Mouse (Mus musculus) spleen, adult 2 months (tissue): ENCODE measurements around the gene Kif1b.

ENCODE experiments used
- CTCF ChIP-seq: fragments of 200-500 bp; IDR thresholded peaks from 2 replicates; pipeline ENCODE4 v1.5.1; 2011; ENCODE audit warnings: mild to moderate bottlenecking, inconsistent platforms; ENCODE audit not compliant: insufficient read depth, insufficient read length, insufficient replicate concordance; ENCODE audit errors: extremely low read depth
- POLR2A ChIP-seq: fragments of 200-500 bp; IDR thresholded peaks from 2 replicates; pipeline ENCODE4 v1.6.1; 2011; ENCODE audit warnings: low read depth, low read length, inconsistent platforms

- no peak for TF ChIP-seq POLR2A
- TF ChIP-seq CTCF, result no peak
These were observed 29.9 kb upstream of the Kif1b start for GRCm38 (mm10) chr4:149337353-149337752.
